Mouse (Mus musculus) lung, postnatal 0 days (tissue): ENCODE measurements around the gene Crhr1.

Experiments used
- CTCF ChIP-seq: IDR thresholded peaks from 2 replicates; pipeline ENCODE4 v1.5.1; 2016; ENCODE audit warnings: antibody characterized with exemption, mild to moderate bottlenecking
- EP300 ChIP-seq: IDR thresholded peaks from 2 replicates; pipeline ENCODE4 v1.6.1; 2016; ENCODE audit warnings: antibody characterized with exemption, mild to moderate bottlenecking, control low read depth

- TF ChIP-seq CTCF (no peak), EP300 (no peak)
Measured at GRCm38 (mm10) chr11:104159769-104160272, 27.2 kb downstream of the Crhr1 start.
